Mouse (Mus musculus): ENCODE data around the gene Idi2. TPM values are rescaled to one million over a fixed set of nuclear protein-coding genes. Genes with fewer than 3 reads are reported as not detected.
"Not testable (repeated sequence)": the region's sequence is repeated elsewhere in the genome, so short reads cannot be mapped to it uniquely, and the experiment has no call there.

The Idi2 gene
- polyA plus RNA-seq (2011; ENCODE audit: insufficient read length, low read depth, missing spikeins): not detected in 2 replicates

- not testable (repeated sequence) for H3K27ac ChIP-seq (ENCODE audit: insufficient read depth, low read length); H3K4me1 ChIP-seq (ENCODE audit: control insufficient read depth, insufficient read depth, low read length); H3K4me3 ChIP-seq (ENCODE audit: insufficient read depth, low read length)
Measured at GRCm38 (mm10) chr13:8952563-8952962, at the start of gene Idi2. Gene Idi2, plus strand, starts transcription at chr13:8952863.

- not testable (repeated sequence) for H3K4me3 ChIP-seq (ENCODE audit: insufficient read depth, low read length); H3K27ac ChIP-seq (ENCODE audit: insufficient read depth, low read length); H3K4me1 ChIP-seq (ENCODE audit: control insufficient read depth, insufficient read depth, low read length)
Measured at GRCm38 (mm10) chr13:8905986-8906385, 46.7 kb upstream of the Idi2 start.

GRCm38 (mm10) chr13:8913890-8914289 lies 38.8 kb upstream of the Idi2 start:
- H3K27ac ChIP-seq (ENCODE audit: insufficient read depth, low read length); H3K4me1 ChIP-seq (ENCODE audit: control insufficient read depth, insufficient read depth, low read length); H3K4me3 ChIP-seq (ENCODE audit: insufficient read depth, low read length): not testable (repeated sequence)

- no peak overlapping the region for H3K27ac ChIP-seq (ENCODE audit: insufficient read depth, low read length)
- TF ChIP-seq CTCF (IDR thresholded peaks at IDR 0.05; ENCODE audit: borderline replicate concordance, insufficient read depth, low read length): no peak
- TF ChIP-seq POLR2A (IDR thresholded peaks at IDR 0.05; ENCODE audit: low read depth, low read length): no peak
- no peak overlapping the region for H3K4me3 ChIP-seq (ENCODE audit: insufficient read depth, low read length)
- no peaks in the 10 kb centered on the region for H3K4me1 ChIP-seq (ENCODE audit: control insufficient read depth, insufficient read depth, low read length)
Measured at GRCm38 (mm10) chr13:8933499-8933898, 19.2 kb upstream of the Idi2 start.

- H3K27ac ChIP-seq (ENCODE audit: insufficient read depth, low read length); H3K4me3 ChIP-seq (ENCODE audit: insufficient read depth, low read length); H3K4me1 ChIP-seq (ENCODE audit: control insufficient read depth, insufficient read depth, low read length): not testable (repeated sequence)
Measured at GRCm38 (mm10) chr13:8937611-8938140, 15.0 kb upstream of the Idi2 start.

- not testable (repeated sequence) for H3K4me3 ChIP-seq (ENCODE audit: insufficient read depth, low read length); H3K4me1 ChIP-seq (ENCODE audit: control insufficient read depth, insufficient read depth, low read length); H3K27ac ChIP-seq (ENCODE audit: insufficient read depth, low read length)
Measured at GRCm38 (mm10) chr13:8941110-8941509, 11.6 kb upstream of the Idi2 start.

- H3K4me1 ChIP-seq (ENCODE audit: control insufficient read depth, insufficient read depth, low read length); H3K4me3 ChIP-seq (ENCODE audit: insufficient read depth, low read length); H3K27ac ChIP-seq (ENCODE audit: insufficient read depth, low read length): not testable (repeated sequence)
Measured at GRCm38 (mm10) chr13:8941701-8942100, 11.0 kb upstream of the Idi2 start.

GRCm38 (mm10) chr13:8943828-8944227 lies 8.8 kb upstream of the Idi2 start:
- not testable (repeated sequence) for H3K4me3 ChIP-seq (ENCODE audit: insufficient read depth, low read length); H3K27ac ChIP-seq (ENCODE audit: insufficient read depth, low read length); H3K4me1 ChIP-seq (ENCODE audit: control insufficient read depth, insufficient read depth, low read length)

GRCm38 (mm10) chr13:8948131-8948530 lies 4.5 kb upstream of the Idi2 start, which contains the start of gene Gm9745:
Gene Gm9745, minus strand, starts transcription at chr13:8948231.
- not testable (repeated sequence) for H3K4me1 ChIP-seq (ENCODE audit: control insufficient read depth, insufficient read depth, low read length); H3K4me3 ChIP-seq (ENCODE audit: insufficient read depth, low read length); H3K27ac ChIP-seq (ENCODE audit: insufficient read depth, low read length)

GRCm38 (mm10) chr13:8955127-8955526 lies 2.5 kb downstream of the Idi2 start:
- not testable (repeated sequence) for H3K27ac ChIP-seq (ENCODE audit: insufficient read depth, low read length); H3K4me3 ChIP-seq (ENCODE audit: insufficient read depth, low read length); H3K4me1 ChIP-seq (ENCODE audit: control insufficient read depth, insufficient read depth, low read length)

- H3K4me3 ChIP-seq (ENCODE audit: insufficient read depth, low read length); H3K4me1 ChIP-seq (ENCODE audit: control insufficient read depth, insufficient read depth, low read length); H3K27ac ChIP-seq (ENCODE audit: insufficient read depth, low read length): not testable (repeated sequence)
Measured at GRCm38 (mm10) chr13:8956873-8957272, 4.2 kb downstream of the Idi2 start.

- H3K4me3 ChIP-seq (ENCODE audit: insufficient read depth, low read length); H3K4me1 ChIP-seq (ENCODE audit: control insufficient read depth, insufficient read depth, low read length); H3K27ac ChIP-seq (ENCODE audit: insufficient read depth, low read length): not testable (repeated sequence)
Measured at GRCm38 (mm10) chr13:8959058-8959457, 6.4 kb downstream of the Idi2 start.

- not testable (repeated sequence) for H3K4me1 ChIP-seq (ENCODE audit: control insufficient read depth, insufficient read depth, low read length); H3K27ac ChIP-seq (ENCODE audit: insufficient read depth, low read length); H3K4me3 ChIP-seq (ENCODE audit: insufficient read depth, low read length)
Measured at GRCm38 (mm10) chr13:8959554-8959953, 6.9 kb downstream of the Idi2 start.

- not testable (repeated sequence) for H3K4me3 ChIP-seq (ENCODE audit: insufficient read depth, low read length); H3K4me1 ChIP-seq (ENCODE audit: control insufficient read depth, insufficient read depth, low read length); H3K27ac ChIP-seq (ENCODE audit: insufficient read depth, low read length)
Measured at GRCm38 (mm10) chr13:8961128-8961888, 8.6 kb downstream of the Idi2 start.

- H3K4me3 ChIP-seq (ENCODE audit: insufficient read depth, low read length); H3K27ac ChIP-seq (ENCODE audit: insufficient read depth, low read length); H3K4me1 ChIP-seq (ENCODE audit: control insufficient read depth, insufficient read depth, low read length): not testable (repeated sequence)
Measured at GRCm38 (mm10) chr13:8962266-8962665, 9.6 kb downstream of the Idi2 start.
